Mouse (Mus musculus): ENCODE data around the gene Sufu. TPM values are rescaled to one million over a fixed set of nuclear protein-coding genes. Genes with fewer than 3 reads are reported as not detected.

Gene Sufu
- polyA plus RNA-seq, 1 experiment from 2014 or later: 23.0 TPM

GRCm38 (mm10) chr19:46462574-46462973 is 65.9 kb downstream of the Sufu start:
- ATAC-seq (ENCODE audit: low FRiP score): no peak
- peaks cover 24% of the 10 kb centered on the region for H3K36me3 ChIP-seq (replicated peaks; ENCODE audit: control insufficient read depth, insufficient read depth)
- WGBS: 94% methylated on average over 3 of the region's 3 CpGs

DNA sequence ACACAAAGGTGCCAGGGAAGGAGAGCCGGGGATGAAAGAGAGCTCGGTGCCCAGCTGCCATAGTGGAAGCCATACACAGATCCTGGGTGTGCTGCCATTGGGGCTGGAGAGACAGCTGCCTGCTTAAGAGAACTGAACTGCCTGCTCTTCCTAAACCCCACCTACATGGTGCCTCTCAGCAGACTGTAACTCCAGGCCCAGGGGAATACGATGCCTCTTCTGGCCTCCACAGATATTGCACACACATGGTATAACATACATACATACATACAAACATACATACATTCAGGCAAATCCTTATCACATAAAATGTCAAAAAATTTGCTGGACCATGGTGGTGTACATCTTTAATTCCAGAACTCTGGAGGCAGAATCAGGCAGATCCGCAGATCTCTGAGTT is 66.8 kb downstream of the Sufu start:
- 99% methylated on average over 4 of the region's 4 CpGs for WGBS
- no peak overlapping the region for H3K27ac ChIP-seq

More at GRCm38 (mm10) chr19:46462574-46462973, 65.9 kb downstream of the Sufu start:
- H3K27me3 ChIP-seq (ENCODE audit: control insufficient read depth, insufficient read depth, low read length): no peaks in the 10 kb centered on the region
- no peaks in the 10 kb centered on the region for H3K4me1 ChIP-seq (replicated peaks; ENCODE audit: control insufficient read depth, insufficient read depth, low read length)
- no peaks in the 10 kb centered on the region for H3K9me3 ChIP-seq (ENCODE audit: control insufficient read depth, low read length)
- H3K4me2 ChIP-seq (replicated peaks): no peak overlapping the region
- no peak for DNase-seq (ENCODE audit: low spot score)
- H3K27ac ChIP-seq: no peak overlapping the region
- no peak overlapping the region for H3K4me3 ChIP-seq (replicated peaks; ENCODE audit: low read length)
- H3K9ac ChIP-seq: no peak overlapping the region

DNA sequence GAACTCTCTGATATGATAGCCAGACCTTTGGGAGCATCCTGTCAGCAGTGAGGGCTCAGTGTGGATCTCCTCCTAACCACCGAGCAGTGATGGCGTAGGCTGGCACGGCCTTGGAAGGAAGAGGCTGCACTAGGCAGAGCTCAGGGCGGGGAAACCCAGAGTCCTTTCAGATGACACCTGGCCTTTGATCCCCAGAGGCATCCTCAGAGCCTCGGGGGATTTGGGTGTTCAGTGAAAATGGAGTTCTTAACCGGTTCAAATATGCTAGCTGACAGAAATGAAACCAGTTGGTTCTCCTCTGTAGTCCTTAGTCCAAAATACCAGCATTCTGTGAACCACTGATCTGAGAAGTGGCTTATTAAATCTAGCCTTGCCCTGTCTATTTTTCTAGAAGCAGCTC is 69.5 kb downstream of the Sufu start:
- H3K4me1 ChIP-seq (replicated peaks; ENCODE audit: control insufficient read depth, insufficient read depth, low read length): peaks cover 16% of the 10 kb centered on the region
- H3K27me3 ChIP-seq (ENCODE audit: control insufficient read depth, insufficient read depth, low read length): no peaks in the 10 kb centered on the region
- H3K4me2 ChIP-seq (replicated peaks): no peak overlapping the region
- no peak overlapping the region for H3K4me3 ChIP-seq (replicated peaks; ENCODE audit: low read length)
- peaks cover 4% of the 10 kb centered on the region; the same call in 1 of the 2 replicates for H3K36me3 ChIP-seq (replicated peaks; ENCODE audit: control insufficient read depth, insufficient read depth)
- H3K27ac ChIP-seq: no peak overlapping the region
- no peak overlapping the region for H3K9ac ChIP-seq
- 82% methylated on average over 6 of the region's 6 CpGs for WGBS
- no peaks in the 10 kb centered on the region for H3K9me3 ChIP-seq (ENCODE audit: control insufficient read depth, low read length)
- DNase-seq (ENCODE audit: low spot score) (no peak), ATAC-seq (ENCODE audit: low FRiP score) (no peak)

More for the DNA sequence above, 66.8 kb downstream of the Sufu start:
- Histone ChIP-seq H3K9ac (no peak overlapping the region), H3K27me3 (ENCODE audit: control insufficient read depth, insufficient read depth, low read length) (no peaks in the 10 kb centered on the region), H3K4me2 (replicated peaks) (no peak overlapping the region), H3K36me3 (replicated peaks; ENCODE audit: control insufficient read depth, insufficient read depth) (peaks cover 24% of the 10 kb centered on the region), H3K4me1 (replicated peaks; ENCODE audit: control insufficient read depth, insufficient read depth, low read length) (no peaks in the 10 kb centered on the region), H3K9me3 (ENCODE audit: control insufficient read depth, low read length) (no peaks in the 10 kb centered on the region), H3K4me3 (replicated peaks; ENCODE audit: low read length) (no peak overlapping the region)
- ATAC-seq (ENCODE audit: low FRiP score) (no peak), DNase-seq (ENCODE audit: low spot score) (no peak)

DNA sequence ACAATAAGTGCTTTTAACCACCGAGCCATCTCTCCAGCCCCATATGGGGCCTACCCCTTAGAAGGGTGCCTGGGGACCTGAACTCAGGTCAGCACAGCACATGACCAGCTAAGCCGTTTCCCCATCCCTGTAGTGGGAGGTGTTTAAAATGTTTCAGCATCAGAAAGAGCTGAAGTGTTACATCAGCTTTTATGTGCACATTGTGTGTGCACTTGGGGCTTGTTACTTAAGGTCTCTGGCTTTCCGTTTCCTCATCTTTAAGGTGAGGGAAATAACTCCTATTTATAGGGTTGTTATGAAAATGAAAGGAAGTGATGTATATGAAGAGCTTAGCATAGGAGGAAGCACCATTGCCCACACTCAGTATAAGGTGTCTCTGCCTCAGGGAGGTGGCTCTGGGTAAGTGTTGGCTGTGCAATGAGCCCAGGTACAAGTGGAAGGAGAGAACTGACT is 70.4 kb downstream of the Sufu start:
- H3K27ac ChIP-seq: no peak overlapping the region
- no peak for DNase-seq (ENCODE audit: low spot score)
- H3K9ac ChIP-seq: no peak overlapping the region
- H3K27me3 ChIP-seq (ENCODE audit: control insufficient read depth, insufficient read depth, low read length): no peaks in the 10 kb centered on the region
- H3K4me1 ChIP-seq (replicated peaks; ENCODE audit: control insufficient read depth, insufficient read depth, low read length): peaks cover 26% of the 10 kb centered on the region
- H3K36me3 ChIP-seq (replicated peaks; ENCODE audit: control insufficient read depth, insufficient read depth): no peaks in the 10 kb centered on the region
- WGBS: 72% methylated on average over 3 of the region's 3 CpGs
- ATAC-seq (ENCODE audit: low FRiP score): no peak
- H3K4me2 ChIP-seq (replicated peaks): no peak overlapping the region
- H3K9me3 ChIP-seq (ENCODE audit: control insufficient read depth, low read length): no peaks in the 10 kb centered on the region
- no peak overlapping the region for H3K4me3 ChIP-seq (replicated peaks; ENCODE audit: low read length)

- ATAC-seq (ENCODE audit: low FRiP score) (peak; percentile 29; the same call in 1 of the 2 replicates), DNase-seq (ENCODE audit: low spot score) (peak; percentile 43)
- no peak overlapping the region; the same call in 1 of the 2 replicates for H3K4me2 ChIP-seq (replicated peaks)
- H3K4me3 ChIP-seq (replicated peaks; ENCODE audit: low read length): no peak overlapping the region
- peak overlapping the region; percentile 88 for H3K27ac ChIP-seq
- peaks cover 29% of the 10 kb centered on the region for H3K4me1 ChIP-seq (replicated peaks; ENCODE audit: control insufficient read depth, insufficient read depth, low read length)
- peaks cover 10% of the 10 kb centered on the region; the same call in 1 of the 2 replicates for H3K36me3 ChIP-seq (replicated peaks; ENCODE audit: control insufficient read depth, insufficient read depth)
- H3K9ac ChIP-seq: peak overlapping the region; percentile 36
- 18% methylated on average over 17 of the region's 17 CpGs for WGBS
- no peaks in the 10 kb centered on the region for H3K9me3 ChIP-seq (ENCODE audit: control insufficient read depth, low read length)
- no peaks in the 10 kb centered on the region for H3K27me3 ChIP-seq (ENCODE audit: control insufficient read depth, insufficient read depth, low read length)
Observed at GRCm38 (mm10) chr19:46470364-46471240, 73.9 kb downstream of the Sufu start.

GRCm38 (mm10) chr19:46471324-46472093 is 74.8 kb downstream of the Sufu start:
- H3K9ac ChIP-seq: peak overlapping the region; percentile 36
- peak; percentile 76 for ATAC-seq (ENCODE audit: low FRiP score)

GRCm38 (mm10) chr19:46477432-46477845 is 80.7 kb downstream of the Sufu start:
- H3K9me3 ChIP-seq (ENCODE audit: control insufficient read depth, low read length): no peaks in the 10 kb centered on the region
- WGBS: 29% methylated on average over 10 of the region's 10 CpGs
- ATAC-seq (ENCODE audit: low FRiP score) (peak; percentile 56; the same call in 1 of the 2 replicates), DNase-seq (ENCODE audit: low spot score) (no peak)
- H3K4me2 ChIP-seq (replicated peaks): no peak overlapping the region
- peaks cover 39% of the 10 kb centered on the region; the same call in 1 of the 2 replicates for H3K36me3 ChIP-seq (replicated peaks; ENCODE audit: control insufficient read depth, insufficient read depth)
- no peak overlapping the region for H3K9ac ChIP-seq
- no peaks in the 10 kb centered on the region for H3K27me3 ChIP-seq (ENCODE audit: control insufficient read depth, insufficient read depth, low read length)
- no peak overlapping the region for H3K4me3 ChIP-seq (replicated peaks; ENCODE audit: low read length)
- peaks cover 33% of the 10 kb centered on the region for H3K4me1 ChIP-seq (replicated peaks; ENCODE audit: control insufficient read depth, insufficient read depth, low read length)
- peak overlapping the region; percentile 52; the same call in 1 of the 2 replicates for H3K27ac ChIP-seq

More at GRCm38 (mm10) chr19:46471324-46472093, 74.8 kb downstream of the Sufu start:
- WGBS: 21% methylated on average over 10 of the region's 10 CpGs
- peaks cover 14% of the 10 kb centered on the region; the same call in 1 of the 2 replicates for H3K36me3 ChIP-seq (replicated peaks; ENCODE audit: control insufficient read depth, insufficient read depth)
- peak overlapping the region; percentile 88 for H3K27ac ChIP-seq
- DNase-seq (ENCODE audit: low spot score): no peak
- no peaks in the 10 kb centered on the region for H3K9me3 ChIP-seq (ENCODE audit: control insufficient read depth, low read length)
- no peaks in the 10 kb centered on the region for H3K27me3 ChIP-seq (ENCODE audit: control insufficient read depth, insufficient read depth, low read length)
- H3K4me1 ChIP-seq (replicated peaks; ENCODE audit: control insufficient read depth, insufficient read depth, low read length): peaks cover 30% of the 10 kb centered on the region
- no peak overlapping the region for H3K4me3 ChIP-seq (replicated peaks; ENCODE audit: low read length)
- no peak overlapping the region for H3K4me2 ChIP-seq (replicated peaks)

- Histone ChIP-seq H3K36me3 (replicated peaks; ENCODE audit: control insufficient read depth, insufficient read depth) (peaks cover 39% of the 10 kb centered on the region; the same call in 1 of the 2 replicates), H3K4me2 (replicated peaks) (no peak overlapping the region)
- no peak for ATAC-seq (ENCODE audit: low FRiP score)
Observed at GRCm38 (mm10) chr19:46478242-46478641, 81.5 kb downstream of the Sufu start.

GRCm38 (mm10) chr19:46478826-46479225 is 82.1 kb downstream of the Sufu start:
- WGBS: 73% methylated on average over 5 of the region's 5 CpGs
- Histone ChIP-seq H3K27ac (no peak overlapping the region), H3K4me3 (replicated peaks; ENCODE audit: low read length) (no peak overlapping the region), H3K36me3 (replicated peaks; ENCODE audit: control insufficient read depth, insufficient read depth) (peaks cover 40% of the 10 kb centered on the region; the same call in 1 of the 2 replicates), H3K4me2 (replicated peaks) (no peak overlapping the region), H3K4me1 (replicated peaks; ENCODE audit: control insufficient read depth, insufficient read depth, low read length) (peaks cover 42% of the 10 kb centered on the region), H3K9me3 (ENCODE audit: control insufficient read depth, low read length) (no peaks in the 10 kb centered on the region), H3K27me3 (ENCODE audit: control insufficient read depth, insufficient read depth, low read length) (no peaks in the 10 kb centered on the region), H3K9ac (no peak overlapping the region)
- DNase-seq (ENCODE audit: low spot score): no peak
- ATAC-seq (ENCODE audit: low FRiP score): no peak

More at GRCm38 (mm10) chr19:46478242-46478641, 81.5 kb downstream of the Sufu start:
- H3K9me3 ChIP-seq (ENCODE audit: control insufficient read depth, low read length): no peaks in the 10 kb centered on the region
- H3K4me1 ChIP-seq (replicated peaks; ENCODE audit: control insufficient read depth, insufficient read depth, low read length): peaks cover 41% of the 10 kb centered on the region
- 88% methylated on average over 4 of the region's 4 CpGs for WGBS
- no peak for DNase-seq (ENCODE audit: low spot score)
- no peaks in the 10 kb centered on the region for H3K27me3 ChIP-seq (ENCODE audit: control insufficient read depth, insufficient read depth, low read length)
- peak overlapping the region; percentile 52; the same call in 1 of the 2 replicates for H3K27ac ChIP-seq
- H3K9ac ChIP-seq: no peak overlapping the region
- no peak overlapping the region for H3K4me3 ChIP-seq (replicated peaks; ENCODE audit: low read length)
